Mouse (Mus musculus) lung, postnatal 36 days (tissue): ENCODE data around the gene Ins2.
A peak's percentile ranks its signal among the peaks of the same experiment; 100 is the strongest.

Experiments used
- DNase-seq: peaks from one replicate; pipeline ENCODE4 v3.0.0; 2022; ENCODE audit warnings: mixed read lengths

Ins2 gene

DNA sequence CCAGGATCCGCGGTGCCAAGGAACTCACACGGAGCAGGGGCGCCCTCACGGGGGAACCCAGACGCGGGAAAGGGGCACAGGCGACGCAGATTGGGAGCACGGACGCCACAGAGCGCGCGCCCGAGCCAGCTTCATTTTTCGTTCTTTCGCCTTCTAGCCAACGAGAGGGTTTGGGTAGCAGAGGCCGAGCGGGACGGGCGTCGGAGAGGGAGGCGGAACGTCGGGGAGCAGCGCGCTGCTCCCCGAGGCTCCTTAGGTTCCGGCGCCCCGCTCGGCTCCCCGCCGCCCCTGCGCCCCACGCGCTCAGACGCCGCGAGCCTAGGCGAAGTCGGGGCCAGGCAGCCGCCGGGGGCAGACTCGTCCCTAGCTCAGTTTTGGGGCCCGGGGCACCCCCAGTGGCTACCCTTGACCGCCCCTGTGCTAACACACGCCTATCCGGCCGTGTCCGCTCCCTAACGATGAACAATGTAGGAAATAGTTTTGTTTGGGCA is 79.2 kb downstream of the Ins2 start:
- no peak for DNase-seq

DNA sequence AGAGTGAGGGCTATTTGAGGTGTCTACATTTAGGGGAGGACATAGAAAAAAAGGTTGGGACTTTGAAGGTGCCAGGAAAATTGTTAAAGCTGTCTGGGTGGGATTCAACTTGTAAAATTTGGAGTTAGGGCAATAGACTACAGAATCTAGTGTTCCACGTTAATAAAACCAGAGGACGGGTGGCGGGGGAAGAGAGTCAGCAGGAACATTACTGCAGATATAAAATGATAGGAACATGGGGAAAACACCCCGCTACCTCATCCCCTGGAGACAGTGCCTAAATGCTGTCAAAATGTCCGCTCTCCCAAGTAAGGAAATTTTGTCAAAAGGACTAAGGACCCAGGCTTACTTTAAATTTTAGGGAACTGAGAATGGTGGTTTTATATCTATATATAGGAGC is 80.0 kb downstream of the Ins2 start:
- no peak for DNase-seq

DNA sequence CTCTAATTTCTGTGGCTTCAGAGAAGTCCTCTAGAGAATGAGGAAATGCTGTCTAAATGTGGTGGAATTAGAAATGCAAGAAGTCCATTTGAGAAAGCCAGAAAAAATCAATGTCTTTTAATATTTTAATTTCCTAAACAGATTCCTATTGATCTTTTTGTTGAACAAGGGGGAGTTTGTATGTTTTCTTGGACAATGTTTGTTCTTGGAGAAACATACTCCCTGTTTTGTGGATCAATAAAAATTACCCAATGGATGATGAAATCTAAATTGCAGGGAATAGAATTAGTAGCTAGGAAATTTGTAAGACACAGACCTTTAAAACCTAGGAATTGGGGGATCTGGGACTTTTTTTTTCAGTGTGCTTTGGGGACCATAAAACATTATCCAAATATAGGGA is 81.4 kb downstream of the Ins2 start:
- DNase-seq: no peak

DNA sequence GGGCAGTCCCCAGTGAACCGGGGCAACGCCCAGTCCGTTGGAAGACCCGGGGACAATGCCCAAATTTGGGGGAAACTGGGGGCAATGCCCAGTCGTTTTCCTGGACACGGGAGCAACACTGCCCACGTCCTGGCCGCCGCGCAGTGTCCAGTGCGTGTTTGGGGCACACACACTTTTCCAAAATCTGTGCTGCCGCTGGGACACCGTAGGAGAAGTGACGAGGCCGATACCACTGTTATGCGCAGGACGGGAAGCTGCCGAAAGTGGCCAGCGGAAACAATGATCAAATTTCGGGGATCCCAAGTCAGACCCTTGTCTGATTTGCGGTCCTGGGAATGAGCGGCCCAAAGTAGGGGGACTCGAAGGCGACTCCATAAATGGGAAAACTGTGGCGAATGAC is 82.1 kb downstream of the Ins2 start:
- DNase-seq: no peak

DNA sequence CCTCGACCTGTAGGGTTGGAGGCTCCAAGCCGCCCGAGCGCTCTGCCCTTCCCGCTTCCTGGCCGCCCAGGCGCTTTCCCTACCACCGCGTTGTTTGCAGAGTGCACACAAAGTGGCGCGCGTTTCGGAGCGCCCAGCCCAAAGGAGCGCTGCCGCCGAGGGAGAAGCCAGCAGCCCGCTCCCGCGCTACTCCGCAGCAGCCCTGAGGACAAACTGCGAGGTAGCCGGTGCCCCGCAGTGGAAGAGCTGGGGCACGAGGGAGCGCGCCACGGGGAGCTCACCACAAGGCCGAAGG is 82.6 kb downstream of the Ins2 start:
- no peak for DNase-seq

DNA sequence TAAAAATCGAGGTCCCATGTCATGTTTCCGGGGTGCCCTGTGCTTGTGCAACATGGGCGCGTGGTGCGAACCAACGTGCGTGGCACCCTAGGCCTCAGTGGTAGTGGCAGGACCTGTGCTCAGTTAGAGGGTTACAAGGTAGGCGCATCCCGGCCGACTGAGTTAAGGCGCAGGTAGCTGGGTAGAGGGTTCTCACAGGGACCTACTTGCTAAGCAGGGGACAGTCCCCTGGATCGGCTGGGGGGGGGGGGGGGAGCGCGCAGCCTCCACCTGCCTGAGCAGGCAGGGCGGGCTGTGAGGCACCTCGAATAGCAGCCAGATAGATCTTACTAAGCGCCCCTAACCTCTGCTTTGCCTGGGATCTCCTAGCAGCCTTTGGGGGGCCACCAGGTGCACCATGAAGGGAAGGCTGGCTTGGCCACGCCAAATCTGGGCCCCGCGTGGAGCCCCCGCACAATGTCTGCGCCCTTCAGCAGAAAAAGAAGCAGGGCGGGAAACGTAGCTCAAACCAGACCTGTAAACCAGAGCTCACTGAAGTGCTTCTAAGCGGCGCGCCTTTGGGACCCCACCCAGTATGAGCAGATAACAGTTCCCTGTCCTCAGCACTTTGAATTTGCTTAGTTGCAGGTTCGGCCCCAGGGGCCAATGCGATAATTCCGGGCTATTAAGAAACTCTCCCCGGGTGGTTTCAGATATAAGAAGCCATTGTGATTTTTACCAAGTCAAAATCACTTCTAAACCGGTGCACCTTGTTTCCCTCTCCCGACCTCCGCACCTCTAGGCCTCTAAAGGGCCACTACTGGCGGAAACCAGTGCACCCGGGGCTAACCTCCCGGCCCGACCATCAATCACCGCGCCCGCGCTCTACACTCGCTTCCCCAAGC is 83.2 kb downstream of the Ins2 start:
- DNase-seq: no peak

DNA sequence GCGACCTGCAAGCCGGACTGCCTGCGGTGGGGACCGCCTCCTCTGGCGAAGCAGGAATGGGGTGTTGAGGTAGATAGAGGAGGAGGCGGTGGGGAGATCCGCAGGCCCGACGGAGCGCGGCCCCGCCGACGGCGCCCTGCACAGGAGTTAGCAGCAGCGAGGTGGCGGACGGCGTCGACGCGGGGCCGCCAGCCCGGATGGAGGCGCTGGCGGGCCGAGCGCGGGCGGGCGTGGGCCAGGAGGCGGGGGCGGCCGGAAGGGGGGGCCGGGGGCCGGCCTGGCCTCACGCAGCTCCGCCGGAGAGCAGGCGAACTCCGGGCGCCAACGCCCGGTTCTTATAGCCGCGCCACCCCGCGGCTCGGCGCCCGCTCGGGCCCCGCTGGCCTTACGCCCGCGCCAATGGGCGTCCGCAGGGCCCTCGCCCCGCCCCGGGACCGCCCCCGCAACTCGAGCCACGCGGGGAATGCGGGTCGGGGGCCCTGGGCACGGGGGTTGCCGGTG is 84.0 kb downstream of the Ins2 start:
- DNase-seq: peak; percentile 9

DNA sequence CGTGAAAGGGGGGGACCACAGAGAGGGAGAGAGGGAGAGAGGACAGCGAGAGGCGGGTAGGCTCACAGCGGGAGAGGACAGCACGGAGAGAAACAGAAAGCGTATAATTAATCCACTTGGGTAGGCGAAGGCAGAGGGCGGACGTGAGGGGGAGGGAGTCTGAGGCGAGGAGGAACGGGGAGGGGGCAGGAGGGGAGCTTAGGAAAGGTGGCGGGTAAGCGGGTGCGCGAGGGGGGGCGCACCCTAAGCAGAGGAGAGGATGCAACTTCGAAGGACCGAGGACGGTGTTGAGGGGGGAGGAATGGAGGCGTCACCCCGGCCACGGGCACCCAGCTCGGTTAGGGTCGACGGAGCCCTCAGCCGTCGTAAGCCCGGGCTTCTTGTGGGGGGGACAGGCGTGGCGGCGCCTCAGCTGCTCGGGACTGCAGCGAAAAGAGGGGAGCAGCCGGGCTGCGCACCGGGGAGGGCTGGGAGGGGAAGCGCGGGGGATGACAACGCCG is 84.5 kb downstream of the Ins2 start:
- DNase-seq: no peak

DNA sequence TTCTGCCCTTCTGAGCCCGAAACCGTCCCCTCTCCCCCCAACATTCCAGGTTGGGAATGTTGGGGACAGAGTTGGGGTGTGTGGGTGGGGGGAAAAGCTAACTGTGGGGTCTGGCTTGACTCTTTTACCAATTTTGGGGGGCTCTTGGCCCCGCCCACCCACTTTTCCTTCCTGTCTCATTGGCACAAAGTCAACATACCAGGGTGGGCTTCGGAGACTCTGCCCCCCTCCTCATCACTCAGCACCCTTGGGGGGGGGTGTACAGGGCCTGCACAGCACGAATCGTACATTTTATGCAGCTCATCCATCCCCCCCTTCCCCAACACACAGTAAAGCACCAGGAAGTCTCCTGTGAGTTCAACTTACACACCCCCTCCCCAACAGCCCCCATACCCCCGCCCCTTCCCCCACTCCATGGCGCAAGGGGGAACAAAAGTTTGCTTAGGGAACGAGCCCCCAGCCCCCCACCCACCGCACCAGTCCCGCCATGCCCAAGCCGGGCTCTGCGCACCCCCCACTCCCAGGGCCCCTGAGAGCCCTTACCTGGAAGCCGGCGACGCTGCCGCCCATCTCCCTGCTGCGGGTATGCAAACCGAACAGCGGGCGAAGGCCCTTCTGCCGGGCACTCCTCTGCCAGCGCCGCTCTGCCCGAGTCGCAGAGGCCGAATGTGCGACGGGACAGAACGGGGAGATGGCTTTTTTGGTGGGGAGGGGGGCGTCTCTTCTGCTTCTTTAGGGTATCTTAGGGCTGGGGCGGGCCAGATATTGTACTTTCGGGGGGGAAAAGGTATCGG is 85.2 kb downstream of the Ins2 start:
- DNase-seq: no peak

DNA sequence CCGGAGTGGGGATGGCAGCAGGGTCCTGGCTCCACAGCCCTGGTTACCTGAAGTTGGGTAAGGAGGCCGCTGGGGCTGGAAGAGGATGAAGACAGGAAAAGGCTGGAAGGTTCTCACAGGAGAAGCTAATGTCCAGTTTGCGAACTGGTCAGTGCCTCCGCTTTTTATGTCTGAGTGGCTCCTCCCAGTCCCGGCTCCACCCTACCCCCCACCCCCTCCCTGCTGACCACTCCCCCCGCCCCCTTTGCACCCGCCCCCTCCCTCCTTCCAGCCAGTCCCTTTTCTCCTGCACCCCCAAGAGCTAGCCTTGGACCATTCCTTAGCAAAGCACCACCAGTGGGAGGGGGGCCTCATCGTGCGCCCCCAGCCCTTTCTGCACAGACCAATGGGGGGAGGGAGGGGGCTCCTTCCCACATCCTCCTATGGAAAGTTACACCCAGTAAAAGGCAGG is 85.8 kb downstream of the Ins2 start:
- no peak for DNase-seq

DNA sequence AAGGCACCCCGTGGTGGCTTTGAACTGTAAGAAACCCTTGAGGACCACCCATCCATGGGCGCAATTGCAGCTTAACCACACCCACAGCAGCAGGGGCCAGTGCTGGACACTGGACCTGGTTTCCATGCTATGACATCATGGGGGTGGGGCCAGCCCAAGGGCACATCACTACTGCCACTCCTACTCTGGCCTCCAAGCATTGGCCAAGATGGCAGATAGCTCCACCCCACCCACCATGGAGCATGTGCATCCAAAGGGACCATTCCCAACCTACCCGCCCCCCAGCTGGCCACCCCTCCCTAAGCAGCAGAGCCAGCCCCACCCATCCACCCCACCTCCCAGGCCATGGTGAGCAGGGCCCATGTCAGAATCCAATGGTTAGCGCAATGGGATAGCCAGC is 87.1 kb downstream of the Ins2 start:
- no peak for DNase-seq

DNA sequence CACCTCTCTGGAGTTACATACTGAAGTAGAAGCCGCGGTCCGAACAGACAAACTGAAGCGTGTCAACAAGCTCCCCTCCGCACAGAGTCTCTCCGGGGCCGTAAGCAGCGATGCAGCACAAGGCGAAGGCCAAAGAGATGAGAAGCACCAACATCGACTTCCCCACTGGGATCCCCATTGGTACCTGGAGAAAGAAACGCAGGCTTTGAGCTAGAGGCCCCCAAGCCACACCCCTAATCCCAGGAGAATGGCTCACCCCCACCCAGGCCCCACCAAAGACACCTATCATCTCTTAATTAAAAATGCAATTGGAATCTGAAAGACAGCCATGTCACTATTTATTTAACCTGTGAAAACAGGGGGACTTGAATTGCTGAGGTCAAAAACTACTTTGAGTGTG is 87.5 kb downstream of the Ins2 start:
- no peak for DNase-seq

DNA sequence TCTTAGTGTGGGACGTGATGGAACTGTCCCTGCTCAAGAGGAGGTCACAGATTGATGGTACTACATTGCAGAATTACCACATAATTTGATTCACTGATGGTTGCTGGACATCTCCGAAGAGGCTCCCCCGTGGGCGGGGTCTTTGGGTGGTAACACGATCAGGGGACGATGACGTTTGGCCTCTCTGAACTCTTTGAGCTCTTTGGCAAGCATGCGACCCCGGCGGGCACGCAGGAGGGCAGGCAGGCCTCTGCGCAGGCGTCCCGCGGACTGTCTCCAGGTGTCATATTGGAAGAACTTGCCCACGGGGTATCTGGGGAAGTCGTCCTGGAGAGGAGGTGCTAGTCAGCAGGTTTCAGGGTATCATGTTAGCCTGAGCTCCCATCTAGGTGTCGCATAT is 89.5 kb downstream of the Ins2 start:
- no peak for DNase-seq

DNA sequence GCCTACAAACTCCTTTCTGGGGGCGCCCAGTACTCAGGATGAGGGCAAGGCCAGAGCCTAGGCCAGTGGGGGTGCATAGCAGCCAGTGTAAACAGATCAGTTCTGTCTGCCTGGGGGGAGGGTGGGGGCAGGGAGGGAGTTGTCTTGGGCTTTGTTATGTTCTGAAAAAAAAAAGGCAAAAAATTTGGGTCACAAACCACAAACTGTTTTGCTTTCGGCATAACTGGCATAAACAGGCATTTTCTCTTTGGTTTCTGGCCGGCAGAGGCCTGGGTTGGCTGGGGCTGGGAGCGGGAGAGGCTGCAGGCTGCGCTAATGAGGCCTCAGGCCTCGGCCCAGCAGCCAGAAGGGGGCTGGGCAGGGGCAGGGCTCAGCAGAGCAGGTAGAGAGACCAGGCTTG is 96.5 kb downstream of the Ins2 start:
- no peak for DNase-seq

DNA sequence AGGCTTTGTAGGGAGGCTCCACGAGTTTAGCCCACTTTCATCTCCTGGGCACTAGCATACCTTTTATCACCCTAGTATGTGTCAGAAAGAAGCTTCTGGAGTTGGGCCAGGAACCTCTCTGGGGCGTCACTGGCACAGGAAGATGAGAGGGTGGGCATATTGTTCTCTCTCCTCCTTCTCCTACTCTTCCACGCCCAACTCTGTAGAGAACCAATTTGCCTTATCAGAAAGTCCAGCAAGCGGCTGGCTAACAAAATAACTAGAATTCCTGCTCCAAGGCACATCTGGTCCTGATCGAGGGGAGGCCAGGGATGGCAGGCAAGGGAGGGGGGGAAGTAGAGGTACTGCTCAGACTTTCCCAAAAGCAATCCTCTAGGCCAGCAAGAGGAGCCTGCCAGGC is 98.1 kb downstream of the Ins2 start:
- no peak for DNase-seq

DNA sequence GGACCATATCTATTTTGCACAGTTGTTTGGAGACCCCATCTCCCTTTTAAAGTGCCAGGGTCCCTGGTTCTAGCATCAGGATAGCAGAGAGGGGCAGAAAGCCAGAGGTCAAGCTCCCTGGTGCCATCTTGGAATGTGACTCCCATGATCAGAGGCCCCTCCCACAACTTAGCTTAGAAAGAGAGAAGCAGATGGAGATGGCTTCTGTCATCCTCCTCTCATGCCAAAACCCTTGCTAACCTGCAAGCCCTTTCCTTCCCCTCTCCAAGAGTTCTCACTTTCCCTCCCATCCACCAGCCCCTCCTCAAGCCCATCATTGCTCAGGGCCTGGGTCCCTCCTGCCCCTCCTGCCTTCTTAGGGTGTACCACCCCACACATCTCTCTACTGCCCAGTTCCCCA is 107.0 kb downstream of the Ins2 start:
- no peak for DNase-seq

DNA sequence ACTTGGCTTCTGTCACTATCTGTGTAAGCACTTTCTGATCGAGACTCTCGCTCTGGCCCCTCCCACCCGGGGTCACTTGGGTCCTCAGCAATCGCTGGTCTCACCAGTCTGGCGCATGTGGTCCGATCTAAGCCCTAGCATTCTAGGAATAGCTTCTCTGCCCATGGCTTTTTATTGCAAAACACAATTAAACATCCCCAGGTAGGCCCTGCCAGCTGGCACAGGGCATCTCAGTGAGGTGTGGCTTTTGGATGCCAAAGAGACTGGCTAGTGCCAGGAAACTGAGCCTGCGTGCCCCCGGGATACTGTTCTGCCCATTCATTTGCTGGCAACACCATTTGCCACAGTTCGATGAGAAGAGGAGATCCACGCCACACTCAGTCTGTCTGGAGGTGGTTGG is 112.5 kb downstream of the Ins2 start:
- DNase-seq: peak; percentile 4

DNA sequence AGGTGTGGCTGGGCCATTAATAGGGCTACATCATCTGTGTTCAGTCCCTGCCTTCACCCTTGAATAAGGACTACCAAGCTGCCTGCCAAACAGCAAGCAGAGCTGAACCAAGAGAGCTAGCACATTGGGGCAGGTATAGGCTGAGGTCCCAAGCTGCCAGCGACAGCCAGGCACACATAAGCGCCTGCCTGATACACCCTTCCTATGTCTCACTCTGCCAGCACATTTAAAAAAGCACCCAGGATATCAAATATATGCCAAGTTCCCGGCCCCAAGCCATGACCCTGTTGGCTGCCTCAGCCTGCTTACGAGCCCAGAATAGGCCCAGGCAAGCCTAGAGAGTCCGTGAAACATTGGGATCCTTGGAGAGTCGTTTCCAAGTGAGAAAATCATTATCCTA is 113.4 kb downstream of the Ins2 start:
- DNase-seq: no peak
